Mouse (Mus musculus) cerebellum, adult 2 months (tissue): ENCODE results near the gene Rnf152. TPM values are rescaled to one million over a fixed set of nuclear protein-coding genes. Genes with fewer than 3 reads are reported as not detected.
A peak's percentile ranks its signal among the peaks of the same experiment; 100 is the strongest.

Source experiments
- DNase-seq, 2 experiments: peaks; one replicate each; pipeline ENCODE4 v3.0.0; 2021
- H3K27ac ChIP-seq: fragments of 200-500 bp; 2 replicates; pipeline ENCODE4 v1.5.1; 2012; ENCODE audit warnings: low read length, control low read depth, inconsistent platforms; ENCODE audit not compliant: insufficient read depth
- H3K27me3 ChIP-seq: fragments of 200-500 bp; 2 replicates; pipeline ENCODE4 v1.6.1; 2012; ENCODE audit warnings: inconsistent platforms, mild to moderate bottlenecking, low read length, moderate library complexity; ENCODE audit not compliant: control insufficient read depth, insufficient read depth
- H3K4me1 ChIP-seq: fragments of 200-500 bp; 2 replicates; pipeline ENCODE4 v1.6.1; 2011; ENCODE audit warnings: low read length; ENCODE audit not compliant: control insufficient read depth, insufficient read depth
- H3K4me3 ChIP-seq: fragments of 200-500 bp; replicated peaks from 2 replicates; pipeline ENCODE3; 2011; ENCODE audit warnings: mild to moderate bottlenecking, low read depth, low read length, control low read depth; ENCODE audit not compliant: insufficient read depth
- CTCF ChIP-seq: fragments of 200-500 bp; IDR thresholded peaks from 2 replicates; pipeline ENCODE4 v1.5.1; 2011; ENCODE audit warnings: low read depth, mild to moderate bottlenecking, control low read depth, low read length, moderate library complexity, borderline replicate concordance; ENCODE audit not compliant: insufficient read depth
- POLR2A ChIP-seq: fragments of 200-500 bp; IDR thresholded peaks from 2 replicates; pipeline ENCODE4 v1.6.1; 2011; ENCODE audit warnings: low read length, control low read depth, borderline replicate concordance; ENCODE audit not compliant: insufficient read depth
- WGBS: fragments of 180-500 bp; shearing (Covaris S2); methylation state at CpG from one replicate; pipeline ENCODE4 v1.1.7; 2018; 5-methylcytosine and 5-hydroxymethylcytosine counted together
- polyA plus RNA-seq: library from polyadenylated mRNA; depleted of rRNA; stranded (reverse); fragments of >200 nt; gene quantifications from 2 replicates; pipeline ENCODE4 v1.2.3, GENCODE M21; 2012

Rnf152 gene
- polyA plus RNA-seq, 1 experiment: 19.2 TPM

DNA sequence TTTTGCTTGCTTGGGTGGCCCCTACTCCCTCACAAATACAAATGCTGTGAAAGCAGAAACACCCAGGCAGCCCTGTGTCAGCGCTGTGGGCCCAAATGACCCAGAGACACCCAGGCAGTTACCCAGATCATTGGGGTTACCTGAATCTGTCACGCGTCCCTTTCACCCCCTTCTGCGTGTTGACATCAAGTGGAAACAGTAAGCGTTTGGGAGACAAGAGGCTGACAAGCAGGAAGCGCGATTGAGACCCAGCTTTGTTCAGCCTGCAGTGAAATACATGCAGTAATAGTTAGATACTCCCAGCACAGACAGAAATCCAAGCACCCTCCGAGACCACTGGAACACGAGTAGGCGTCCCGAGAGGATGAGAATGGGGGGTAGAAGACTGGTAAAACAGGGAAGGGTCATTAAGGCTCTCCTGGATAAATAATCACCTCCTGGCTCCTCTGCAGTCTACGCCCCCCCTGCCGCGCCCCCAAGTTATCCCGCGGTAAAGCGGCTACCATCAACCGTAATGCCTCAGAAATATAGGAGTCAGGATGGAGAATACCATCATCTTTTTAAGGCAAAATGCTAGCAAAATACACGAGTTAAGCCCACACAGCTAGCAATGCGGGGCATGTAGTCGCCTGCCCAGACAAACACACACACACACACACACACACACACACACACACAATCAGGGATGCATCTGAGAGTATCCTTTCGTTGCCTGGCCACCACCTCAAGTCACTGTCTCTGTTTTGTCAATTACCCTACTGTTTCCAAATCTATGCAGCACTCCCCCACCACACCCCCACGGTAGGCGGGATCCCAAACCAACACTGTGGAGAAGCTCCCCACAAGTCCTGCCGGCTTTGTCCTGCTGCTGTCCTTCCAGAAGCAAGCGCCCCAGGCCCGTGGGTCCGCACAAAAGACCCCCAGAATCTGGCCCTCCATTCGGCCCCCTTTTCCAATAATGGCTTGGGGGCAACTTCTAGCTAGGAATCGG is 1.3 kb downstream of the Rnf152 start:
- TF ChIP-seq CTCF (no peak), POLR2A (no peak)
- peak; percentile 76 to 81 for DNase-seq
- Histone ChIP-seq H3K27ac (peak overlapping the region; percentile 92), H3K4me1 (peaks cover 19% of the 10 kb centered on the region; the same call in 1 of the 2 replicates), H3K27me3 (no peaks in the 10 kb centered on the region), H3K4me3 (peak overlapping the region; percentile 77)
- WGBS: 2% methylated on average over 30 of the region's 30 CpGs

DNA sequence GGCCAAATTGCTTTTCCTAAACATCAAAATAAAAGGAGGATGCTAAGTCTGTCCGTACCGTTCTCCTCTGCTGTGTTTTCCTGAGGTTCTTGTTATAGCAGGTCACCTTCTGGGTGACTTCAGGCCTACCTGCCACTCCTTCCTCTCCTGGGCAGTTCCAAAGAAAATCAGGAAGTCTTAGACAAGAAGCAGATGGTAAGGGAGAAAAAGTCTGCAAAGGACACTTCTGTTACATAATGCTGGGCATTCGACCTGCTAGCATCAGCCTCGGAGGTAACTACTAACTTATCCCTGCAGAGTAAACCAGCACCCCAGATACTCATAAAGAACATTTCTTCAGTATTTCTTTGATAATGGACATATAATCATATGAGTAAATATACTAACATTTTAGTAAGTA is 4.7 kb downstream of the Rnf152 start:
- TF ChIP-seq CTCF: no peak
- TF ChIP-seq POLR2A: no peak
- peak in 1 of 2 experiments; percentile 55 for DNase-seq
- 28% methylated on average over 4 of the region's 4 CpGs for WGBS
- H3K4me3 ChIP-seq: no peak overlapping the region
- H3K4me1 ChIP-seq: peaks cover 18% of the 10 kb centered on the region; the same call in 1 of the 2 replicates
- H3K27ac ChIP-seq: no peak overlapping the region
- H3K27me3 ChIP-seq: no peaks in the 10 kb centered on the region

DNA sequence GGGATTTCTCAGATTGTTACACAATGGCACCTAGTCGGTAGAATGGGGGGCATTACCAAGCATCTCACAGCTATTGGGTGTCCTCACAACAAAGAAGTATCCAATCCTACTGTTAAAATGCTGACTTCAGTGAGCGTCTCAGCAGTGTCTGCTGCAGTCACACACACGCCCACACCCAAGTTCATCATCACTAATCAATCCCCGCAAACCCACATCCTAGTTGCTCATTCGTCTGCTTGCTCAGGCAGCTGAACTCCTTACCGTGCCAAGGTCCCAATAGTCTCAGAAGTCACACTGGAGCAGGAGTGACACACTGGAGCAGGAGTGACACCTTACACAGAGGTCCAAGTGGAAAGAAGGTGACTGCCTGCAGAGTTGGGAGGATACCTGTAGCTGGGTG is 14.2 kb downstream of the Rnf152 start:
- Histone ChIP-seq H3K27me3 (no peaks in the 10 kb centered on the region), H3K4me1 (peaks cover 16% of the 10 kb centered on the region), H3K27ac (no peak overlapping the region), H3K4me3 (no peak overlapping the region)
- no peak for DNase-seq
- TF ChIP-seq CTCF (no peak), POLR2A (no peak)
- WGBS: 80% methylated on average over 6 of the region's 6 CpGs

DNA sequence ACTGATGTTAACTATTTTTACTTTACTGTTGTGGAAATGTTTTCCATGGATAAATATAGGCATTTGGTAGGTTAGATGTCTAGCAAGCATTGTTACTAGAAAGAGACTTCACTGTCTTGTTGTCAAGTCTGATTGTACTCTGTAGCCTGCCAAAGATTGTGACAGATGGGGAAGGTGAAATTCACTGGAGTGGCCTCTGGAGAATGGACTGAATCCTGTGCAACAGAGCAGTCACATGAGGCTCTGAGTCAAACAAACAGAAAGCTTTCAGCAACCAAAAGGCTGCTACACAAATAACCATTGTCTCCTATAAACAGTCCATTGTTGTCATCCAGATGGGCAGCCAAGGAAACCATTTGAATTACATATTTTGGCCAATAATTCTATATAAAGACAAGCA is 15.6 kb downstream of the Rnf152 start:
- peak in 1 of 2 experiments; percentile 31 for DNase-seq
- no peak overlapping the region for H3K27ac ChIP-seq
- H3K27me3 ChIP-seq: no peaks in the 10 kb centered on the region
- H3K4me1 ChIP-seq: peaks cover 11% of the 10 kb centered on the region
- H3K4me3 ChIP-seq: no peak overlapping the region
- TF ChIP-seq CTCF (no peak), POLR2A (no peak)

DNA sequence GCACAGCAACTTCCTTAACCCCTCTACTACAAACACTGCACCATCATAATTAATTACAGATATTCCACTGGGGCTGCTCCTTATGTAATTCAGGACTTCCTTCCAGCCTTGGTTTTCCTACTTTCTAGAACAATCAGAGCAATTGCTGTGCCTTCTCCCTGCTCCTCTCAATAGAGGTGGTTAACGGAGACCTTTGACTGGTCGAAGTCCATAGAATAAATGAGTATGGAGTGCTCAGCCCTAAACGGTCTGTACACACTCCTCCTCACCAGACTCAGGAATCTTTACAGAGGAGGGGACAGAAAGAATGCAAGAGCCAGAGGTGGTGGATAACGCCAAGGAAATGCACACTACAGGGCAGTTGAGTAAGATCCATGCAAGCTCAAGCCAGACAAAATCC is 19.1 kb downstream of the Rnf152 start:
- no peak for DNase-seq
- no peak overlapping the region for H3K4me3 ChIP-seq
- peaks cover 6% of the 10 kb centered on the region for H3K4me1 ChIP-seq
- 90% methylated on average over 4 of the region's 4 CpGs for WGBS
- no peak overlapping the region for H3K27ac ChIP-seq
- TF ChIP-seq POLR2A (no peak), CTCF (no peak)
- no peaks in the 10 kb centered on the region for H3K27me3 ChIP-seq

GRCm38 (mm10) chr1:105336096-105336495 is 20.4 kb downstream of the Rnf152 start:
- TF ChIP-seq CTCF: no peak
- peaks cover 6% of the 10 kb centered on the region; the same call in 1 of the 2 replicates for H3K4me1 ChIP-seq
- H3K27ac ChIP-seq: no peak overlapping the region
- no peak overlapping the region for H3K4me3 ChIP-seq
- DNase-seq: no peak
- H3K27me3 ChIP-seq: no peaks in the 10 kb centered on the region
- WGBS: 95% methylated on average over 5 of the region's 5 CpGs

DNA sequence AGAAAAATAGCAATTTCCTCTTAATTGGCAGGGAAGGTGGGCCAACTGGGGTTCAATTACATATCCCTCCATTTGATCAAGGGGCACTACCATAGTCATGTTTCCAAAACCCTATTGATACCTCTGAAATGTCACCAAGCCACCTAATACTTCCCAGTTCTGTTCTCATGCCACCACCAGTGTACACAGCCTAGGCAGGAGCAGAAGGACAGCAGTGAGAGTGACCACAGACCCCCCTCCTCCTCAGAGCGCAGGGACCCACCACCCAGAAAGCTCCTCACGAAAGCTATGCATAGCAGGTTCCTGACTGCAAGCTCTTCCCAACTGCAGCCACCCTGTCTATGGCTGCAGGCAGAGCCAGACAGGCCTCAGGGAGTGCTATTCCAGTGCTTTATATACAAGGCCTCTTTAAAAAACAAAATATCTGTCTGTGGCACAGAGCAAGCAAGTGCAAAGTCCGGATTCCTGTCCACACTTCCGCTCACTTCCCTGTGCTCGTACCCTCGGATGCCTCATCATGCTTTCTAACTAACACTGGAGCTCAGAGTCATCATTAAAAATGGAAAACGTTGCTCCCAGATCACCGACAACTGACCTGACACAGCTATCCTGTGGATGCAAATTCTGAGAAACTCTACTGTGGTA is 24.3 kb downstream of the Rnf152 start:
- no peak for DNase-seq
- H3K4me1 ChIP-seq: peaks cover 10% of the 10 kb centered on the region; the same call in 1 of the 2 replicates
- 87% methylated on average over 8 of the region's 8 CpGs for WGBS
- TF ChIP-seq POLR2A: no peak
- no peak for TF ChIP-seq CTCF
- H3K27me3 ChIP-seq: no peaks in the 10 kb centered on the region
- H3K27ac ChIP-seq: no peak overlapping the region
- H3K4me3 ChIP-seq: no peak overlapping the region
